Mouse (Mus musculus) naive thymus-derived CD4-positive, alpha-beta T cell, adult 2 months (primary cell): ENCODE results near the gene Selenom.

ENCODE experiments used
- DNase-seq: peaks from one replicate; pipeline ENCODE4 v3.0.0-alpha.2; 2011; ENCODE audit warnings: low read depth

Gene Selenom

DNA sequence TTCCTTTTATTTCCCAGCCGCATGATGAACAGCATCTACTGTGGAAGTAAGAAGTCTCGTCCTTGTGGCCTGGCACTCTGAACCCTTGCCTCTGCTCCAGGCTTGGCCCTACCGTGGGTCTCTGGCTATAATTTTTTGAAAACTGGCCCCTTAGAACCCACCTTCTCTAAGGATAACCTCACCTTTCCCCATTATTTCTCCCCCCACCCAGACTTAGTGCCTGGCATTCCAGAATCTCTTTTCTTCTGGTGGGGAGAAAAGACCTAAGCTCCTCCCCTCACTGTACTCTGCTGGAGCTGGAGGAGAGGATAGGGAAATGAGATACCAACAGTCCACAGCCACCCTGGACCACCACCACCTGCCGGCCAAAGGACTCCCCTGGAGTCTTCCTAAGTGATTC lies 732 bp downstream of the Selenom start:
- DNase-seq: peak; percentile 3

DNA sequence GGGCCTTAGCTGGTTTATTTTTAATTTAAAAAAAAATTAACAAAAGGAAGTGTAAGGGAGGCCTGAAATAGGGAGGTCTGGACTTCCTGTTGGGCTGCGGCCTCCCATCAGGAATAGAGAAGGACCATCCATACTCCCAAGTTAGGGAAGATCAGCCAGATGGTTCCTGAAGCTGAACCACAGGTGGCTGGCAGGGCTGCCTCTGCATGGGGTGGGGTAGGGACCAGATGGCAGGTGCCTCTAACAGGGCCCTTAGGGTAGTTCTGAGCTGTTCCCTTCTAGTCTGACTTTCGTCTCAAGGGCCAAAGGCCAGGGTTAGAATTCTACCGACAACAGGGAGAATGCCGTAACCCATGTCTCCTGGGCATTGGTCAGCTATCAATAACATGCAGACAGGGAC lies 1.2 kb downstream of the Selenom start:
- no peak for DNase-seq

DNA sequence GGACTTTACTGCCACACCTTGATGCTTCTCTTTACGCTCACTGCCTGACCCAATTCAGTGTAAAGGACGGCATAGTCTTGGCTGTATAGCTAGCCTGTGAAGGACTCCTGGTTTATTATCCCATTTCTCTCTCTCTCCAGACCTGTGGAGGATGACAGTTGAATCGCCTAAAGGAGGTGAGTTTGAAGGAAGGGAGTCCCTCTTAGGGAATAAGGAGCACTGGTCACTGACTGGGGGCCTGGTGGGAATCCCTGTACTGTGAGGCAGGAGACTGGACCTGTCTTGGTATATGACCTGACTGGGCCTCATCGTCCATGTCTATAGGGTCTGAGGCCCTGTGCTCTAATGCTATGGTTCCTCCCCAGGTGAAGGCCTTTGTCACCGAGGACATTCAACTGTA lies 1.6 kb downstream of the Selenom start:
- no peak for DNase-seq

DNA sequence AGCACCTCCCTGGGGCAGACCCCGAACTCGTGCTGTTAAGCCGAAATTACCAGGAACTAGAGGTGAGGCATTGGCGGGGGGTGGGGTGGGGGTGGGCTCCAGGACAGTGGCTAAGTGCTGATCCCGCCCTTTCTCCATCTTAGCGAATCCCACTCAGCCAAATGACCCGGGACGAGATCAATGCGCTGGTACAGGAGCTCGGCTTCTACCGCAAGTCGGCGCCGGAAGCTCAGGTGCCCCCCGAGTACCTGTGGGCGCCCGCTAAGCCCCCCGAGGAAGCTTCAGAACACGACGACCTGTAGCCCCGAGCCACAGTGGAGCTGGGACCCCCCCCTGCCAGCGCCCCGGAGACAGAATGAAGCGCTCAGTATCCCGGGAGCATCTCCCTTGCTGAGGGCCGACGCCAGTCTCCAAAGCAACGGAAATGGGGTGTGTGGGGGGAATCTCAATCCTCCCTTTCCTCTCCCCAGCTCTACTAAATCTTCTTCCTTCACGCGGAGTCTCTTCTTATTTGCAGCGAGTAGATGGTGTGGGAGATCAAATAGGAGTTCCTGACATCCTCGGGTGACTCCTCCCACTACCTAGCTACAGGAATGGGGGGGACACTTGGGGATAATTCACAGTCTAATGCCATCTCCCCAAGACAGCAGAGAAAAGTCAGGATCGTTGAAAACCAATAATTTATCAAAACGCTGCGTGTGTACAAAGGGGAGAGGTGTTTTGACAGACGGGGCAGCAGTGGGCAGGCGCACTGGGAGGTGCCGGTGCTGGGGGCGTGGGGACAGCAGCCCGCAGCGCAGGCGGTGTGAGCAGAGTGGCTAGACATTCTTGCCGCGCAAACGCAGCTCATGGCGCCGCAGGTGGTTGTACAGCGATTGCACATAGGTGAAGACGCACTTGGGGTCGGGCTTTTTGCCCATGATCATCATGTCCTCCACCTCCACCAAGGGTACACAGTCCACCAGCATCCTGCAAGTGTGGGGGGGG lies 2.7 kb downstream of the Selenom start:
- peak; percentile 57 for DNase-seq

GRCm38 (mm10) chr11:3517846-3518732 lies 3.6 kb downstream of the Selenom start:
- DNase-seq: peak; percentile 4

DNA sequence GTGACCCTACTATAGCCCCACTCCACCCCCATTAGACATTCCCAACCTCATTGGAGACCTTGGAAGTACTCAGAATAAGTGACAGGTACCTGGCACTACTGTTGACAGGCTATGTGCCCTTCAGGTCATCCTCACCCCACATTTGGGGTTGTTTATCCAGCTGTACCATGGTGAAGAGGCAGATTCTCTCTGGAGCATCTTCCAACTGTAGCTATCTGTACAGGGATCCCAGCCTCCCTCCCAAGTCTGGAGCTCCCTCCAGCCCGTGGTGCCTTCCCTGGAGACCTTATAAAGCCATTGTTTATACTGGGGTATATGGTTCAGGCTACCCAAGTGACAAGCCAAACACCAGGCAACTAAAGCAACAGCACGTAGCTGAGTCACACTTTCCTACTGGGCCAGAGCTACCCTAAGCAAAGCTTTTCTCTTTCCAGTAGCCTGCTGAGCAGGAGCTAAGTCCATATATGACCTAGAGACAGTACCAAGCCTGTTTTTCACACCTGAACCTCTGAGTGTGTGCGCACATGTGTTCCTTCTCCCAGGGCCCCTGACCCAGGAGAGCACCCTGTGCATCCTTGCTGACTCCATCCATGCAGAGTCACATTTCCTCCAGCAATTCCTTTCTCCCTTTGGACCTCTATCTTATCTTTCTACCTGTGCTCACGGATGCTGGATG lies 4.7 kb downstream of the Selenom start:
- no peak for DNase-seq

DNA sequence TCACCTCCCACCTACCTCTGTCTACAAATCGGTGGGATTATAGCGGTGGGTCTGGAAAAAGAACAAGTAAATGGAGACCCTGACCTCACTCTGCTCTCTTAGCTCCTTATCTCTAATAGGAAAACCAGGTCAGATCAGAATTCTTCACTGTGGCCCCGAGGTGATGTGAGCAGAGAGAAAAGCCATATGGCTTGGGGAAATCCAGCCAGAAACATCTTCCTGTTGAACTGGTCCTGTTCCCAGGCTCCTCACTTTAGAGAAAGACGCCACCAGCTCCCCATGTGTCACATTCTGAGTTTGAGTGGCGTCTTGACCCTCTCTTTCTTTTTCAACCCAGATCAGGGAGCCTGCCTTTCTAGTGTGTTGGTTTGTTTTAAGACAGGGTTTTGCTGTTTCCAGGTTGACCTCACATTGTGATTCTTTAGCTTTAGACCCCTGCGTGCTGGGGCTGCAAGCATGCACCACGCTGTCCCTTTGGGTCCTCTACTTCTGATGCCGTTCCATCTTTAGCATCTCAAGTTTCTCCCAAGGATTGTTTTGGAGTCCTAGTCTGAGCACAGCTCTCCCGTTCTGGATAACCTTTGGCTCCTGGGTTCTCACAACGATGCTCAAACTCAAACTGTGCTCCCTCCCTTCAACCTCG lies 5.4 kb downstream of the Selenom start:
- no peak for DNase-seq

- DNase-seq: no peak
Measured at GRCm38 (mm10) chr11:3520919-3521318, 6.4 kb downstream of the Selenom start.

- no peak for DNase-seq
Measured at GRCm38 (mm10) chr11:3521339-3522224, 7.1 kb downstream of the Selenom start.

- no peak for DNase-seq
Measured at GRCm38 (mm10) chr11:3522285-3523000, 8.0 kb downstream of the Selenom start.

DNA sequence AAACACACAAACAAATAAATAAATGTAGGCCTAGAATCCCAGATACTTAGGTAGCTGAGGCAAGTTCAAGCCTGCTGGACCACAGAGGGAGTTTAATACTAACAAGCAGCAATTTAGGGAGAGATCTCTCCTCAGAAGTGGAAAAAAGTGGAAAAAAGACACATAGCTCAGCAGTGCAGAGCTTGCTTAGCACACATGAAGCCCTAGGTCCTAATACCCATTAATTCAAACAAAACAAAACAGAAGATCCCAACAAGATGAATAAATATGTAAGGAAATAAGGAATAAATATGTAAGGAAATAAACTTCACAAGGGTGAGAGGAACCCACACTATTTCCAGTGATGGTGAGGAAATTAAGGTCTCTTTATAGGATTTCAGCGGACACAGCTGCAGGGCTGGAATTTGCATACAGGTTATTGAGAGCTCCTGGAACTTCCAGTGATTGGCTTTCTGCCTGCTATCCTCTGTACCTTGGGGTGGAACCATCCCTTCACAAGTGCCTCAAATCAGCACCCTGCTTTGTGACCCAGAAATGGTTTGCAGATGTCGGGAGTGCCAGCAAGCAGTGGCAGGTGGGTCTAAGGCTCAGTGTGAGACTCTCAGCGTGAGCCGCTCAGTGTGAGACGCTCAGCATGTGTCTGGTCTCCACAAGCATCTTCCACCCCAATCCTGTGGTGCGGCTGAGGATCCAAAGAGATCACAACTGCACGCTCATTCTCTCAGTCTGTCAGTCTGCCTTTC lies 9.5 kb downstream of the Selenom start:
- DNase-seq: no peak

- DNase-seq: no peak
Measured at GRCm38 (mm10) chr11:3525560-3525959, 11.1 kb downstream of the Selenom start.

- no peak for DNase-seq
Measured at GRCm38 (mm10) chr11:3526207-3526606, 11.7 kb downstream of the Selenom start.

- no peak for DNase-seq
Measured at GRCm38 (mm10) chr11:3526979-3527738, 12.7 kb downstream of the Selenom start.

DNA sequence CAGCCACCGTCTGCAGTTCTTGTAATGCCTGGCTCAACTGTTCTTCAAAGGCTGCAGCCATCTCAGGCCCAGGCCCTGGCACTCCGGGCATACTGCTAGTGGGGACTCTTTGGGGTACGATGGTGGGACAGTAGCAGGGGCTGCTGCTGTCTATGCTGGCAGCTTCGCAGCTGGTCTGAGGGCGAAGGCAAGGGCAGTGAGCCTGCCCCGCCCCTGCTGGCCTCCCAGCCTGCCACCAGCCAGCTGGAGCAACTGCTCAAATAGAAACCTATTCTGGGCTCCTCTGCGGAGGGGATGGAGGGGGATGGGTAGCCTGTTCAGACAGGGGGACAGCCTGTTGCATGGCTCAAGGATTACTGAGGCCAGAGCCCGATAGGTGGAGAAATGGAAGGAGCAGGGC lies 13.3 kb downstream of the Selenom start:
- no peak for DNase-seq

- no peak for DNase-seq
Measured at GRCm38 (mm10) chr11:3528208-3528607, 13.7 kb downstream of the Selenom start.

- no peak for DNase-seq
Measured at GRCm38 (mm10) chr11:3529476-3530252, 15.2 kb downstream of the Selenom start.

DNA sequence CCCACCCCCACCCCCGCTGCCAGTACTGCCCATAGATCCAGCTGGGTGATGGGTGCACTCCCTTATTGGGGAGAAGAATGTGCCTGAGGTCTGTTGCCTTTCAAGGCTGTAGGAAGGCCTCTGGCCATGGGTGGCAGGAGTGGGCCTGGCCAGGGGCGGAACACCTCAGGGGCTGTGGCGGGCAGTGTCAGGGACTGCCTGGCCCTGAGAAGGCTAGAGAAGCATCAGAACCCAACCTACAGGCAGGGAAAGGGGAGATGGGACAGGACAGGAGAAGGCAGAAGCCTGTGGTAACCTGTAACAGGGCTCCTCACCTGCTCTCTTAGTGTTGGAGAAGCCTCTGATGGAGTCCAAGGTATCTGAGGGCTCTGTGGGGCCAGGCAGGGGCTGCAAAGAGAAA lies 16.2 kb downstream of the Selenom start:
- DNase-seq: no peak
